Mouse (Mus musculus) cortical plate, adult 2 months (tissue): ENCODE results near the gene Tmem234.

Experiments
- CTCF ChIP-seq: fragments of 200-500 bp; IDR thresholded peaks from 2 replicates; pipeline ENCODE4 v1.5.1; 2011; ENCODE audit warnings: mild to moderate bottlenecking, control low read depth, low read length; ENCODE audit not compliant: insufficient read depth; ENCODE audit errors: extremely low read depth
- POLR2A ChIP-seq: fragments of 200-500 bp; IDR thresholded peaks from 2 replicates; pipeline ENCODE4 v1.6.1; 2011; ENCODE audit warnings: mild to moderate bottlenecking, low read length, control low read depth; ENCODE audit not compliant: insufficient read depth; ENCODE audit errors: extremely low read depth

GRCm38 (mm10) chr4:129578466-129578865 is 22.0 kb upstream of the Tmem234 start, which contains the start of gene Fam167b:
- no peak for TF ChIP-seq POLR2A
- no peak for TF ChIP-seq CTCF
